Mouse (Mus musculus) cerebellum, adult 2 months (tissue): ENCODE measurements around the gene Pkp3. TPM values are rescaled to one million over a fixed set of nuclear protein-coding genes. Genes with fewer than 3 reads are reported as not detected.

ENCODE experiments used
- DNase-seq, 2 experiments: peaks; one replicate each; pipeline ENCODE4 v3.0.0; 2021
- H3K27ac ChIP-seq: fragments of 200-500 bp; 2 replicates; pipeline ENCODE4 v1.5.1; 2012; ENCODE audit warnings: low read length, control low read depth, inconsistent platforms; ENCODE audit not compliant: insufficient read depth
- H3K27me3 ChIP-seq: fragments of 200-500 bp; 2 replicates; pipeline ENCODE4 v1.6.1; 2012; ENCODE audit warnings: inconsistent platforms, mild to moderate bottlenecking, low read length, moderate library complexity; ENCODE audit not compliant: control insufficient read depth, insufficient read depth
- H3K4me1 ChIP-seq: fragments of 200-500 bp; 2 replicates; pipeline ENCODE4 v1.6.1; 2011; ENCODE audit warnings: low read length; ENCODE audit not compliant: control insufficient read depth, insufficient read depth
- H3K4me3 ChIP-seq: fragments of 200-500 bp; replicated peaks from 2 replicates; pipeline ENCODE3; 2011; ENCODE audit warnings: mild to moderate bottlenecking, low read depth, low read length, control low read depth; ENCODE audit not compliant: insufficient read depth
- CTCF ChIP-seq: fragments of 200-500 bp; IDR thresholded peaks from 2 replicates; pipeline ENCODE4 v1.5.1; 2011; ENCODE audit warnings: low read depth, mild to moderate bottlenecking, control low read depth, low read length, moderate library complexity, borderline replicate concordance; ENCODE audit not compliant: insufficient read depth
- POLR2A ChIP-seq: fragments of 200-500 bp; IDR thresholded peaks from 2 replicates; pipeline ENCODE4 v1.6.1; 2011; ENCODE audit warnings: low read length, control low read depth, borderline replicate concordance; ENCODE audit not compliant: insufficient read depth
- WGBS: fragments of 180-500 bp; shearing (Covaris S2); methylation state at CpG from one replicate; pipeline ENCODE4 v1.1.7; 2018; 5-methylcytosine and 5-hydroxymethylcytosine counted together
- polyA plus RNA-seq: library from polyadenylated mRNA; depleted of rRNA; stranded (reverse); fragments of >200 nt; gene quantifications from 2 replicates; pipeline ENCODE4 v1.2.3, GENCODE M21; 2012

The Pkp3 gene
- polyA plus RNA-seq, 1 experiment = 9.6 TPM

GRCm38 (mm10) chr7:141060426-141061242, 17.4 kb upstream of the Pkp3 start, which contains the start of gene B4galnt4:
TSS of gene B4galnt4 (plus strand) at chr7:141061104.
- WGBS = 1% methylated on average over 72 of the region's 72 CpGs
- TF ChIP-seq POLR2A = peak; percentile 98
- TF ChIP-seq CTCF = no peak
- peak within 1 kb of the TSS; percentile 91 for H3K27ac ChIP-seq
- no peaks in the 10 kb centered on the region for H3K27me3 ChIP-seq
- peaks cover 20% of the 10 kb centered on the region for H3K4me1 ChIP-seq
- H3K4me3 ChIP-seq = peak within 1 kb of the TSS; percentile 97
- DNase-seq = peak; percentile 94 to 96

DNA sequence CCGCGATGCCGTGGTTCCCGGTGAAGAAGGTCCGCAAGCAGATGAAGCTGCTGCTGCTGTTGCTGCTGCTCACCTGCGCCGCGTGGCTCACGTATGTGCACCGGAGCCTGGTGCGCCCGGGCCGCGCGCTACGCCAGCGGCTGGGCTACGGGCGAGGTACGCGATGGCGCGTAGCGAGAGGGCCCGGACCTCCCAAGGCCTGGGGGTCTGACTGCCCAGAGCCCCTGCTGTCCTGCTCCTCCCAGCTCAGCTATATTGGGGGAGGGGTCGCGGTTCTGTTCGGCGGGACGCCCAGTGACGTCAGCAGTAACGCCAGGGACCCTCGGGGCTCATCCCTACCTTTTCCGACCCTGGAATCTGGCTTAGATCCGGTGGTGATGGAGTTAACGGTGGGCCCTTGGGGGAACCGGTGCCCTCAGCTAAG, 16.7 kb upstream of the Pkp3 start:
- TF ChIP-seq CTCF (no peak), POLR2A (no peak)
- Histone ChIP-seq H3K27ac (peak overlapping the region; percentile 49), H3K4me3 (peak overlapping the region; percentile 97), H3K4me1 (peaks cover 20% of the 10 kb centered on the region), H3K27me3 (no peaks in the 10 kb centered on the region)
- WGBS = under 1% methylated on average over 37 of the region's 37 CpGs
- DNase-seq = peak; percentile 46 to 56

- Histone ChIP-seq H3K27me3 (no peaks in the 10 kb centered on the region), H3K4me1 (peaks cover 20% of the 10 kb centered on the region), H3K27ac (0 out of 2 replicates have a peak overlapping the region, but pooled peaks have one; percentile 0), H3K4me3 (peak overlapping the region; percentile 0)
- no peak for TF ChIP-seq CTCF
- no peak for TF ChIP-seq POLR2A
- peak; percentile 66 to 81 for DNase-seq
- 13% methylated on average over 7 of the region's 7 CpGs for WGBS
These were observed 15.5 kb upstream of the Pkp3 start for GRCm38 (mm10) chr7:141062525-141062924.

- no peak for TF ChIP-seq CTCF
- TF ChIP-seq POLR2A = no peak
- no peak overlapping the region for H3K4me3 ChIP-seq
- H3K27ac ChIP-seq = no peak overlapping the region
- no peak for DNase-seq
- WGBS = 74% methylated on average over 3 of the region's 3 CpGs
- no peaks in the 10 kb centered on the region for H3K27me3 ChIP-seq
- peaks cover 20% of the 10 kb centered on the region for H3K4me1 ChIP-seq
These were observed 14.7 kb upstream of the Pkp3 start for GRCm38 (mm10) chr7:141063353-141063752.

GRCm38 (mm10) chr7:141064175-141064574, 13.8 kb upstream of the Pkp3 start:
- no peak overlapping the region for H3K4me3 ChIP-seq
- H3K27me3 ChIP-seq = no peaks in the 10 kb centered on the region
- peaks cover 20% of the 10 kb centered on the region for H3K4me1 ChIP-seq
- TF ChIP-seq CTCF = no peak
- no peak for TF ChIP-seq POLR2A
- H3K27ac ChIP-seq = no peak overlapping the region
- no peak for DNase-seq
- 89% methylated on average over 7 of the region's 7 CpGs for WGBS

DNA sequence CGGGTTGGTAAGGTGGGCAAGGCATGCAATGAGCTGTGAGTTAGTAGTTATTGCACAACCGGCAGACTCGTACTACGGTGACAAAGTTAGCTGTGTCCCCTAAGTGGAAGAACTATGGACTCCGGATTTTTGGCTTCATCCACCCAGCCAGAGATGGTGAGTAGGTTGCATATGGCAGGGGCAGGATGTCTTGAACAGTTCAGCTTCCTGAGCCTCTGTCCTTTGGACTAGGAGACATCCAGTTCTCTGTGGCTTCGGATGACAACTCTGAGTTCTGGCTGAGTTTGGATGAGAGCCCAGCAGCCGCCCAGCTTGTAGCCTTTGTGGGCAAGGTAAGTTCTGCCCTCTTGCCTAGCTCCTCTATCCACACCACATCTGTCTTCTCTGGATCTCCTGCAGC, 13.4 kb upstream of the Pkp3 start:
- peaks cover 20% of the 10 kb centered on the region for H3K4me1 ChIP-seq
- 68% methylated on average over 7 of the region's 7 CpGs for WGBS

DNA sequence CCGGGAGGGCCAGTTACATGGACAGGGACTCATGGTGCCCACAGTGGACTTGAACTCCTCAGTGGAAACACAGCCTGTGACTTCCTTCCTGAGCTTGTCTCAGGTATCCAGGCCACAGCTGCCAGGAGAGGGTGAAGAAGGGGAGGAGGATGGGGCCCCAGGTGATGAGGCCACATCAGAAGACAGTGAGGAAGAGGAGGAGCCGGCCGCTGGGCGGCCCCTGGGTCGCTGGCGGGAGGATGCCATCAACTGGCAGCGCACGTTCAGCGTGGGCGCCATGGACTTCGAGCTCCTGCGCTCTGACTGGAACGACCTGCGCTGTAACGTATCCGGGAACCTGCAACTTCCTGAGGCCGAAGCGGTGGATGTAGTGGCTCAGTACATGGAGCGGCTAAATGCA, 9.7 kb upstream of the Pkp3 start:
- Histone ChIP-seq H3K27me3 (no peaks in the 10 kb centered on the region), H3K4me3 (no peak overlapping the region), H3K4me1 (peaks cover 5% of the 10 kb centered on the region), H3K27ac (no peak overlapping the region)
- TF ChIP-seq POLR2A (no peak), CTCF (no peak)
- 84% methylated on average over 19 of the region's 19 CpGs for WGBS
- peak in 1 of 2 experiments; percentile 15 for DNase-seq

More for the DNA sequence above, 13.4 kb upstream of the Pkp3 start:
- DNase-seq = no peak
- Histone ChIP-seq H3K4me3 (no peak overlapping the region), H3K27ac (no peak overlapping the region), H3K27me3 (no peaks in the 10 kb centered on the region)
- no peak for TF ChIP-seq POLR2A
- no peak for TF ChIP-seq CTCF

DNA sequence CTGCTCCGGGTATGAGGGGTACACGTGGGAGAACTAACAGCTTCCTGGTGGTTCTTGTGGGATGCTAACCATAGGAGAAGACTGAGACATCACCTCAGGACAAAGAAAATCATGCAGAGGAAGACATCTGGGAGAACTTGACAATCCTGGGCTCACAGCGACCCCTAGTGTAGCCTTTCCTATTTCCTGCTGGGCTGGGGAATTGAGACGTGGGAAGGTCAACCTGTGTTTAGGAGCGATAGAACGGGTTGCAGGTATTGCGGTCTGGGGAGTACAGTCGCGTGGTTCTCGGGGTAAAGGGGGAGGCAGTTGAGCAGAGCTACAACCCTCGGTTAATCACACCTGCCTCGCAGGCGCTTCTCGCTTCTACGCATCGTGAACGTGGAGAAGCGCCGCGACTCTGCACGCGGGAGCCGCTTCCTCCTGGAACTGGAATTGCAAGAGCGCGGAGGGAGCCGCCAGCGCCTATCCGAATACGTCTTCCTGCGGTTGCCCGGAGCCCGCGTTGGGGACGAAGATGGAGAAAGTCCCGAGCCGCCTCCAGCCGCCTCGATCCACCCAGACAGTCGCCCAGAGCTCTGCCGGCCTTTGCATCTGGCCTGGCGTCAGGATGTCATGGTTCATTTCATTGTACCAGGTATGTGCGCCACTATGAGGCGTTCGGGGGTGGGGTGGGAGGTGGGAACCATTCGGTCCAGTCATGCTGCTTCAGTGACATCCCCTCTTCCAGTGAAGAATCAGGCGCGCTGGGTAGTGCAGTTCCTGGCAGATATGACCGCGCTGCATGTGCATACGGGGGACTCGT, 7.8 kb upstream of the Pkp3 start:
- no peak overlapping the region for H3K27ac ChIP-seq
- H3K4me3 ChIP-seq = peak overlapping the region; percentile 36
- WGBS = 2% methylated on average over 51 of the region's 51 CpGs
- TF ChIP-seq POLR2A (peak; percentile 9; the same call in 1 of the 2 replicates), CTCF (peak; percentile 72; the same call in 1 of the 2 replicates)
- no peaks in the 10 kb centered on the region for H3K4me1 ChIP-seq
- H3K27me3 ChIP-seq = no peaks in the 10 kb centered on the region
- DNase-seq = peak; percentile 62 to 72
